Mouse (Mus musculus) cerebellum, adult 11-12 months (tissue): Measurements from ENCODE around the gene Tpx2.

Source experiments
- DNase-seq: peaks from one replicate; pipeline ENCODE4 v3.0.0; 2022

Gene Tpx2

DNA sequence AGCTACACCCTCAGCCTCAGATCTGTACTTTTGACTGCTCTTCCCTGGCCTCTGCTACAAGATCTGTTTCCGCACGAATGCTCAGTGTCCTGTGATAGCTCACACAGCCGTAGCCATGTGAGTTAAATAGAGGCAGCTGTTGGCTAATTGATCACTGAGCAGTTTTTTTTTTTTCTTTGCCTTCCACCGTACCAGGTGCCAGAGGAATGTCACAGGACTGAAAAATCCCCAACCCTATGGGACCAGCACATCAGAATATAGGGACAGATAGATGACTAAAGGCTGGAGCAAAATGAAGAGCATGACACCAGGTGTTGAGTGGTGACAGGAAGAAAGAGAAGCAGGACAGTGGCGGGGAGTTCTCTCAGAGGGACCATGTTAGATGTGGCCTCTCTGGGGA is 68.3 kb downstream of the Tpx2 start:
- DNase-seq: no peak

DNA sequence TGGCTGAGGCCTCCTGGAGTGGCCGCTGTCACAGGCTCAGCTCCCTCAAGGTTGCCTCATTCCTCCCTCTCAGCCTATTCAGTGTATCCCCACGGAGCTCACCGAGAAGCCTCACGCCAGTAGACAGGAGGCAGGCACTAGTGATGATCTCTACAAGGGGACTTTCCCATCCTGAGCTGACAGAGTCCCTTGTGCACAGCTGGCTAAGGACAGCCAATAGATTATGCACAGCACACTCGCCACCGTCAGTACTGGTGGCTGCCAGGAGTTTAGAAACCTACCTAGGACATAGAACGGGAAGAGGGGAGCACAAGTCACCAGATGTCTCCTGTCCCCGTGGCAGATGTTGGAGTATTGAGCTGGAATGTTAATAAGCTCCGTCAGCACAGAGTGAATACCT is 69.9 kb downstream of the Tpx2 start:
- DNase-seq: no peak

DNA sequence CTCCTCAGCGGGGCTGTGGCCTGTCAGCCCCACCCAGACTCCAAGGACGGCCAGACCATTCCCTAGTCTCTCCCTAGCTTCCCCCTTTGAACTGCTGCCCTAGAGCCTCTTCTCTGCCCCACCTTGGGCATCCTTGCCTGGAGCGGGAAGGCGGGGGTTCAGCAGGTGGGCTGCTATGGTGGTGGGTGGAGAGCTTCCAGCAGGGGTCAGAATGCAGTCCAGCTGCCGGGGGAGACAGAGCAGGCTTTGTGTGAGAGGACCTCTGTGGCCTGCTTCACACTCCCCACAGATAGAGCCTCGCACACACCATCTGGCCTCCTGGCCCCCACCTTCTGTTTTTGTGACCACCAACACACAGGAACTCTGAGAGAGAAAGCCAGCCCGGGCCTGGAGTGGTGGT is 74.6 kb downstream of the Tpx2 start:
- DNase-seq: no peak

DNA sequence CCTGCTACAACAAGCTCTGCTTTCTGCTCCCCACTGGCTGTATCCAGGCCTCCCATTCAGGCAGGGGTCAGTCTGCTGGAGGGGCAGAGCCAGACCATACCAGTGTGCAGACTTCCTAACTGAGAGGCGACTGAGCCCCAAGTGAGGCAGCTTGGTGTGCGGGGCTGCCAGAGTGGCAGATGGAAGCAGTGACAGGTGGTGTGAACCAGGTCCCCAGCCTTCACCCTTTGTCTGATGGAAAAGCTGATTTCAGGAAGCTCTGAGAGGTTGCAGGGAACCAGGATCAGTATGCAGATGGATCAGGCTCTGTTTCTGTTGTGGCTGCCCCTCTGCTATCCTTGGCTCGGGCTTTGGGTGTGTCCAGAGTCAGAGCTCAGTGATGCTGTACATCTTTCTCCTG is 75.9 kb downstream of the Tpx2 start:
- DNase-seq: peak; percentile 70

DNA sequence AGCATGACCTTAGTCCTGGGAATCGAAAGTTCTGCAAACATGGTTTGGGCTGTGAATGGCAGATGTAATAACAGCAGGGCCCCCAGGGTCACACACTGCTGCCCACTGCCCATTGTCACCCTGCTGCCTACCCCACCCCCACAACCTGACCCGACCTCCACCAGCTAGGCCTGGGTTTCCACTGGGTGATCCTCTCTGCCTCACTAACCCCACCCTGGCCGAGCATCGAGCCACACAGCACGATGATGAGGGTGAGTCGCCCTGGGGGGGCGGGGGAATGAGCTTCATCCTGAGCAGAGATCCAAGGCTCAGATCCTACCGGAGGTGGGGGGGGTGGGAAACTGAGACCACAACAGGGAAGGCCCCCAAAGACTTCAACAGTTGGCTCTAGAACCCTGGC is 76.4 kb downstream of the Tpx2 start:
- DNase-seq: no peak

DNA sequence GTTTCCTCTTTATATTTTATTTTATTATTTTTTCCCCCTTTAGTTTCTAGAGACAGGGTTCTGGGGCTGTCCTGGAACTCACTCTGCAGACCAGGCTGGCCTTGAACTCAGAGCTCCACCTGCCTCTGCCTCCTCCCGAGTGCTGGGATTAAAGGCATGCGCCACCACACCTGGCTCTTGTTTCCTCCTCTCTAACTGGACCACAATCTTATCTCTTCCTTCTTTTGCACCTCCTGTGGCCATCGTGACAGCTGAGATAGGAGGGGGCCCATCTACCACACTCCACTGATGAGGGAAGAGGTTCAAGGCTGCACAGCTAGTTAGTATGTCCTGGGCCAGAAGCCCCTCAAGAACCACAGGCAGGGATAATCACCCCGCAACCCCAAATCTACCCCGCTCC is 76.8 kb downstream of the Tpx2 start:
- no peak for DNase-seq

DNA sequence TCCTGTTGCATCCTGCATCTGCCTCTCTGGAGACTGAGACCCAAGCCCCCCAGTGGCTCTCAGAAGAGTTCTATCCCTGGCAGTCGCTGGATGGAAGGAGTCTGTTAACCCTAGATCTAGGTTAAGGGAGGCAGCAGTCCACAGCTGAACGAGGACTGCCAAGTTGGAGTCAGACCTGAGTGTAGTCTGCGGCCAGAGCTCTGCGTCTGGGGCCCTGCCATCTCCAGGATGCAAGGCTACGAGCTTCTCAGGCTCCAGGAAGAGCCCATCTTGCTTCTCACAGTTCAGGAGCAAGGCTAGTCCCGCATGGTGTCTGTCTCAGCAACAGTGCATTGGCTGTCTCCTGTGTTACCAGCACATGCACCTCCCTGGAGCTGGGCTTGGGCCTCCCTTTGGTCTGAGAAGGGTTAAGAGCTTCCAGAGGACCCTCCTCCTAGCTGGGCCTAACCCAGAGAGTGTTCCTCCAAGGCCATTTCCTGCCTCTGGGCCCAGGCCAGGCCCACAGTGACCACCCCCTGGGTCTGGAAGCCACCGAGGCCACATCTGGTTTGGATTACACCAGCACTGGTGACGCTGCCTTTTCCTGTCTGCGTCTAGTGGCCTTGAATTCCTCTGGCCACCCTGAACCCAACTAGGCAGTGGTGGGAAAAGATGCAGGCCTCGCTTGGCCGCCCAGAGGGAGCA is 77.6 kb downstream of the Tpx2 start:
- no peak for DNase-seq

DNA sequence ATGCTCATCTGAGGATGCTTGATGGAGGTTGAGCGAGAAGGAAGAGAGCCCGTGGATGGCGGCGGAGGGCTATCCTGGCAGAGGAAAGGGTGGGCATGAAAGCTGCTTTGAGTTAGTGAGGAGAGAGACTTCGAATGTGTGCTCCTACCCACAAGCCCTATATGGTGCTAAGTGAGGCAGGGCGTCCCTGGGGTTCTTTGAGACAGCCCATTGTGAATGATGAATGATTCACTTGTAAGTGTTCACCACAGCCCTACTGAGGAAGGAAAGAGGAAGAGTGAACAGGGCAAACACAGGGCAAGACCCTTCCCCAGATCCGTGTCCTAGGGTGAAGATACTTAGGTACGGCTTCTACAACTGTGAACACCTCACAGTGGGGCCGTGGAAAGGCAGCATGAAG is 79.1 kb downstream of the Tpx2 start:
- DNase-seq: no peak

DNA sequence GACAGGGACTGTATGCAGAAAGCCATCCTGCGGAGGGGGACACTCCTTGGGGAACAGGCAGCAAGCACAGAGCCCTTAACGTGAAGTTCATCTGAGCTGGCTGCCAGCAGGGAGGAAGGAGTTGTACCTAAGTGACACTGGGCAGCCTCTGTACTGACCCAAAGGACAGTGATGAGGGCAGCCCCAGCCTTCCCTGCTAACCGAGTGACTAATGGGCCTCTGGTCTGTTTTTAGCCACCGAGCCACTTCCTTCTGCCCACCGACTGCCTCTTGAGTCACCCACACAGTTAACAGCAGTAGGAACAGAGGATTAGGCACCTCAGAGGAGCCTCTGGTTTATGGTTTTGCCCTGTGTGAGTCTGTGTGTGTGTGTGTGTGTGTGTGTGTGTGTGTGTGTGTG is 79.6 kb downstream of the Tpx2 start:
- DNase-seq: no peak

DNA sequence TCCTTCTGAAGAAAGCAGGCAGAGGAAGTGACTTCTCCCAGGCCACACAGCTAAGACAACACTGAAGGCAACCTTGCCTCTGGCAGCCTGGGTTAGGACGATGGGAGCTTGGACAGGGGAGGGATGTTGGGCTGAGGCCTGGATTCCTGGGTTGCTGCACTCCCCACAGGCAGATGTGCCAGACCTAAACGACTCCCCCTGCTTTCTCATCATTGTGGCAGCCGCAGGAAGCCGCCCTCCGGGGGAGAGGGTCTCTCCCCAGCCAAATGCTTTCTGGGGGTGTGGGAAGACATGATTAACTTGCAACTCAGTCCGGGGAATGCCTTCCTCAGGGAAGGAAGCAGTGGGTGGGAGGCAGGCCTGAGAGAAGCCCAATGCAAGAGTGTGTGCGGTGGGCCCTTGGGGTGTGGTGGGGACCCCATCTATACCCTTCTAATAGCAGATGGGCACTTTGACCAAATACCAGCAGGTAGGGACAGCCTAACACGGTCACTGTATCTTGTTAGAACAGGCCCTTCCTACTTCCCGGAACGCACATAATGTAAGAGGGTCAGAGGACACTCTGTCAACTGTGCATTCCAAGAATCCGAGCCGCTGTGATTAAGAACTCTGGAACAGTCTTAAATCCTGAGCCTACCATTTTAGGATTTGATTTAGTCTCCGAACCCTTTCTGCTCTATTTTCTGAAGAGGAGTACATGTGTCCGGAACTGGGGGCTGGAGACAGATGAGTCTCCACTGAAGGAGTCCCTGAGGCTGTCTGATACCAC is 80.6 kb downstream of the Tpx2 start:
- no peak for DNase-seq

DNA sequence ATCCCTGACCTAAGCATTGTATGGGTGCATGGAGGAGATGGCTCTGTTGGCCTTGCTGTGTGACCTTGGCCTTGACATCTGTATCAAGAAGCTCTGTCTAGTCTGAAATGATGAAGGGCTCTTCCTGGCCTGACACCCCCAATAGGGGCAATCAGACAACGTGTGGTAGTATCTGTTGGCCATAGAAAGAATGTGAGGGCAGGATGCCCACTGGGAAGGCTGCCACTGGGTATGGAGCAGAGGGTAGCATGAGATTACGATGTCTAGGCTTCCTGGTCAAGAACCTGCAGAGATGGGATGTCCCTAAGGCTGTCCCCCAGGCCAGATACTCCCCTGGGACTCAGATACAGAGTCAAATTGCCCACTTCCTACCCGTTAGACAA is 81.2 kb downstream of the Tpx2 start:
- DNase-seq: no peak

DNA sequence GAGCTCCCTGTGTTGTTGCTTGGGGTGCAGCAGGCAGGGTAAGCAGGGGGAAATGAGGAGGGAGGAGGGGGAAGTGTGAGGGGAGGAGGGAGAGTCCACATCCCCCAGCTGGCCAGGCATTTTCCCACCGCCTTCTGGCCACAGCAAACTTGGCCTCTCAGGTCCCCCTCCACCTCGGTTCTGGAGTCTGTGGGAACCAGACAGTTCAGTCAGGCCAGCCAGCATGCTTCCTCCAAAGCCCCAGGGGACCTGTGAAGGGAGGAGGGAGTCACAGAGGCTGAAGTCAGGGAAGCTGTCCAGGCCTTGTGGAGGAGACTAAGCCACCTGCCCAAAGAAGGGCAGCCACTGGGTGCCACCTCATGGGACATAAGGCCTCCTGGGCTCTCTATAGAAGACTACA is 82.5 kb downstream of the Tpx2 start:
- DNase-seq: no peak

DNA sequence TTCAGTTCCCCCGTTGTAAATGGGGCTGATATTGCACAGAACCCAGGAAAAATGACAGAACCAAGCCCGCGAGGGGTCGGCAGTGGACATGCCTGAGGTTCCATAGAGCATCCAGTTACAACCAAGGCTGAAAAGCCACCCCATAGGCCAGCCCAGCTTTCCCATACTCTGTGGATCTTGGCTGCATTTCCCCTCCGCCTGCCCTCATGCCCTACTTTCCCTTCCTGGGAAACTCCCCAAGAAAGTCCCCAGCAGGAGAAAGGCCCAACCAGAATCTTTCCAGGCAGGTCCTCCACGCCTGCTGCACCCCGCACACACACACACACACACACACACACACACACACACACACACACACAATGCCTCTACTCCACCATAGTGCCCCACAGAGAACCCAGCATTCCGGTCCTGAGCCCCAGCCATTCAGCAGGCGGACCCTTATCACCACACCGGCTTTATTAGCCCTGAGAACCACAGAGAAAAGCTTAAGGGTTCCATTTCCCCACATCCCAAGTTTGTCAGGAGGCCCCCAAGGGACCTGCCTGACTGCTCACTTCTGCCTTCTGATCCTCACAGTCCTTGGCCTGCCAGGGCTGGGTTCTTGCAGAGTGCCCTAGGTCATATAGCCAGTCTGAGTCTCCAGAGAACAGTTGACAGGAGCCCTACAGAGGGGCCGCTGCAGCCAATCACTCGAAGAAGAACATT is 83.8 kb downstream of the Tpx2 start:
- DNase-seq: no peak

DNA sequence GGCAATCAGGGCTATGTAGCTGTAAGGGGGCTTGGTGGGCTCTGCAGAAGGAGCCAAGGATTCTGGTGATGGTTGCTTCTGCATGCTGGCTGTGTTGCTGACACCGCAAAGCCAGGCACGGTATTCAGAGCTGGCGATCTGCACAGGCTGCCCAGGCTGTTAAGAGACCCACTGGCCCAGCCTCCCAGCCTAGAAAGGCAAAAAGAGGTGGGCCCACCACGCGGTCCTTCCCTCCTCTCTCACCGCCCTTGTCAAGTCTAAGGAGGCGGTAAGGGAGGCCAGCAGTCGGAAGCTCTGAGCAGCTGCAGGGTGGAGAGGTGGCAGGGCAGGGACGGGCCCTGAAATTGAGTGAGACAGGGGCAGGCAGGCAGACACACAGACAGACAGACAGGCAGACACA is 85.3 kb downstream of the Tpx2 start, which contains the start of gene Foxs1:
TSS of gene Foxs1 (minus strand) at position 161 of the 400 bp plus-strand sequence.
- DNase-seq: no peak

DNA sequence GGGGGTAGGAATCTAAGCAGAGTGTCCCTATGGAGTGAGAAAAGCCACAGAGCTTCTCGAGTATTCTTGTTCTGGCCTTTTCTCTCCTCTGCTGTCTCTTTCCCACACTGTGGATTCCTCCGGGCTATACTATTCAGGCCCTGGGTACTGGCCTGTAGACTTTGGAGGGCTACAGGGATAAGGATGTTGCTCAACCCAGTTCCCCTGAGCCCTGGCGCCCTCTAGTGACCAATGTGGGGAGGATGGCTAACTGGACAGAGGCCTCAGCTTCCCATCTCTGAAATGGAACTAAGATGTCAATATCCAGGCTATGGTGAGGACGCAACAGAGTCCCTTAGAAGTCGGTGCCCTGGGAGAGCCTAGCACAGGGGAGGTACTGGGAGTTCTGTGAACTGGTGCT is 85.8 kb downstream of the Tpx2 start:
- DNase-seq: no peak

DNA sequence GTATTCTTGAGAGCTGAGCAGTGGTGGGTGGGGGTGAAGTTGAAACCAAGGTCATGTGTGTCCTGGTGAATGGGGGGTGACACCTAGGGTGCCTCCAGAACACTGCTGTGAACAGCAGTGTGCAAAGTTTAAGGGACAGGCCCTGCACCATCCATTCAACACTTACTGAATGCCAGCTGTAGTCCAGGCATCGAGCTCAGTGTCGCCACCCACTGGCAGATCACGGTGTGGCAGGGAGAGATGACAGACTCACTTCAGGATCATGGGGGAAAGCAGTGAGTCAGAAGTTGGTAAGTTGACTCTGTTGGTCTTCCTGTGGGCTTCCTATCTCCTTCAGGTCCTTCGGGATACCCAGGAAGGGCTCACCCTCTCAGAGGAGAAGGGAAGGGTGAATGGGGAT is 92.1 kb downstream of the Tpx2 start:
- no peak for DNase-seq

DNA sequence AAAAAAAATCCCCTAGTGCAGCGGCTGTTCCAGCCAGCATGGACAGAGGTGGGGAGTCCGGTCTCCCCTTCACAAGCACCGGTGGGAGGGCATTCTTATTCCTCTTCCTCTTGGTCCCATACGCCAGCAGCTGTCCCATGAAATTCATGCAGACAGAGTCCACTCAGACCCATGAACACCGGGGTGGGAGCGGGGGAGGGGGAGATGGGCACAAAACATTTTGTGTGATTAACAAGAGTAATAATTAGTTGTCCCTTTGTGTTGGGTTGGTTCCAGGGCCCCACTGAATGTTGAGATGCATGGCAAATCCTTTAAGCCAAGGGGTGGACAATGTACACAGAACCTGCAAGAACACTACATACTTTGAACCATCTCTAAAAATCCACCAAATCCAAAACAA is 93.3 kb downstream of the Tpx2 start:
- no peak for DNase-seq

DNA sequence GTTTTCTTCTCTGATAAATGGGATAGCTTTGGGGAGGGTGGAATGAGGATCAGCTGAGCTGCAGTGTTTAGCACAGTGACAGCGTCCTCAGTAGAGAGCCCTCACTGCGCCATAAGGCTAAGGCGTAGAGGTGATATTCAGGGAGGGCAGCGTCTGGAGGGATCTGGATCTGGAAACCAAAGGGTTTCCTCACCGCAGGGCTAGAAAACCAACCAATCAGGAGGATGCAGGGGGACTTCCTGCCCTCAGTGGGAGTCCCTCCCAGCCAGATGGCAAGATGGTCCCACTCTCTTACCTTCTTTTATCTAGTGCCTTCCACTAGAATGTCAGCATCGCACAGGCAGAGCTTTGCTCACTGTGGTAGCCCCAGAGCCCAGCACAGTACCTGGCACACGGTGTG is 94.0 kb downstream of the Tpx2 start:
- no peak for DNase-seq

DNA sequence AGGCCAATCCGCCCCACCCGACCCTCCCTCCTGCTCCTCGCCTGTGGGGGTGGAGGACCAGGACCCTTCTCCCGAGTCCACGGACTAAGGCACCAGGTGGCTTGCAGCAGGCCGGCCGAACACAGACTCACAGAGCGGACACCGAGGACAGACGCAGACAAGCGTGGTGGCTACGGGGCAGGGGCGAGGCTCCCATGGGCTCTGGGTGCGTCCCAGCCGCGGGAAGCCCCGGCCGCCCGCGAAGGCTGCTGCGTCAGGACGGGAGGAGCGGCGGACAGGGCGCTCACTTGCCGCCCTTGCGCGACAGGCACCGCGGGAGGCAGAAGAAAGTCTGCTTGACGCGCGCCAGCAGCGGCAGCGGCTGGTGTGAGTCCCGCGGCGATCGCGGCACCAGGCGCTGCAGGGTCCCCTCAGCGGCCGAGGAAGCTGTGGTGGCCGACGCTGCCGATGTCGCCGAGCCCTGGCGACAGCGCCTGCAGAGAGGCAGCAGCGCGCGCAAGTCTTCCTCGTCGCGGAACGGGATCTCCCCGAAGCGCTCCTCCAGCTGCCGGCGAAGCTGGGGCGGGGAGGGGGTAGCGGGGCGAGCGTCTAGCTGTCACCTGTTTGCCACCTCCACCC is 95.2 kb downstream of the Tpx2 start:
- DNase-seq: no peak

DNA sequence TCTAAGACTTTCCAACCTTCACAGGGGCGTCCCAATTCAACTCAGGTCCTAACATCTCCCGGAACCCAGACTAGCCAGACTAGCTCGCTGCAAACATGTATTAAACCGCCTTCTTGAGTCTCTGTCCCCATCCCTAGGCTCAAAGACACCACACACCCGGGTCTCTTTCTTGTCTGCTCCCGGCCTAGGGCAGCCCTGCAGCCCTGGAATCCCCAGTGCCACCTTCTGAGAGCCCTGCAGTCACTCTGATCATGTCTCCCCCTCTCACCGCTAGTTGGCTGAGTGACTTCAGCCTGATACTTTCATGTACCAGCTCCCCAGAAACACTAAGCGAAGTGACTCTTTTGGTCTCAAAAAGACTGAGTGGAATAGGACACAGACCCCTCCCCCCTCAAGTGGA is 95.8 kb downstream of the Tpx2 start:
- no peak for DNase-seq

DNA sequence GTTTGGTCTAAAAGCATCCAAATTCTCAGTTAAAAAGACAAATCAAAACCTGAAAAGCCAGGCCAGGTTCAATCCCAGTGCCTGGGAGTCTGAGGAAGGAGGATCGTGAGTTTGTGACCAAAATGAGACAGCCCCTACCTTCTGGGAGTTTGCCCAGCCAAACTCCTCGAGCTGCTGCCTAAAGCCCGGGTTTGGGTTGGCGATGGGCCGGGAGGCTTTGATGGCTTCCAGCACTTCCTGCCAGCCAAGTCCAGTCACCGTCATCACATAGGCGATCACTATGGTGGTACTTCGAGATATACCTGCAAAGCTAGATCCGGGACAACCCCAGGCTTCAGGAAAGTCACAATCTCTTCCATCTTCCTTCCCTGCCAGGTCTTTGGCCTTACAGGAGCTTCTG is 96.2 kb downstream of the Tpx2 start:
- no peak for DNase-seq
